Mouse (Mus musculus) spleen, adult 2 months (tissue): ENCODE measurements around the gene Prps2.

ENCODE experiments used
- CTCF ChIP-seq: fragments of 200-500 bp; IDR thresholded peaks from 2 replicates; pipeline ENCODE4 v1.5.1; 2011; ENCODE audit warnings: mild to moderate bottlenecking, inconsistent platforms; ENCODE audit not compliant: insufficient read depth, insufficient read length, insufficient replicate concordance; ENCODE audit errors: extremely low read depth
- POLR2A ChIP-seq: fragments of 200-500 bp; IDR thresholded peaks from 2 replicates; pipeline ENCODE4 v1.6.1; 2011; ENCODE audit warnings: low read depth, low read length, inconsistent platforms

DNA sequence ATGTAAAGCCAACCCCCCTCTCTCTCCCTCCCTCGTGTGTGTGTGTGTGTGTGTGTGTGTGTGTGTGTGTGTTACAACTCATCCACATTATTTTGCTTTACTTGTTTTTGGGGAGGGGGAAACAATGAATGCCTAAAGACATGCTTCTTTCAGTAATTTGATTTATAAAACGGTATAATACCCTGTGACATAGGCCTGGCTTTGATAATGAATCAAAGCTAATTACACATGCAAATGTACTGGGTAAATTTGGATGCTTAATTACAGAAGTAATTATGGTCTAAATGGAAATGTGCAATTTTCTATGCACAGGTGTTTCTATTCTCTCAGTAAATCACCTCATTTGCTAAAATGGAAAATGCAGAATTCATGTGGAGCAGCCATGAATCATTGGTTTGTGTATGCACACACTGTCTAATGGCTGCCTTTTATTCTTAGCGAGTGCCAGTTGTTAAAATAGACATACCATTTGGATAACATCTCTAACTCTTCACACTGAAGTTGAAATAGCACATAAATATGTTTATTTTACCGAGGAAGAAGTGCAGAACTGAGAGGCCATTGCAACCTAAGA, 61.2 kb downstream of the Prps2 start:
- TF ChIP-seq CTCF (no peak), POLR2A (no peak)
